9 mouse cellular contexts compared by ENCODE assay signal in the genomic region with DNA sequence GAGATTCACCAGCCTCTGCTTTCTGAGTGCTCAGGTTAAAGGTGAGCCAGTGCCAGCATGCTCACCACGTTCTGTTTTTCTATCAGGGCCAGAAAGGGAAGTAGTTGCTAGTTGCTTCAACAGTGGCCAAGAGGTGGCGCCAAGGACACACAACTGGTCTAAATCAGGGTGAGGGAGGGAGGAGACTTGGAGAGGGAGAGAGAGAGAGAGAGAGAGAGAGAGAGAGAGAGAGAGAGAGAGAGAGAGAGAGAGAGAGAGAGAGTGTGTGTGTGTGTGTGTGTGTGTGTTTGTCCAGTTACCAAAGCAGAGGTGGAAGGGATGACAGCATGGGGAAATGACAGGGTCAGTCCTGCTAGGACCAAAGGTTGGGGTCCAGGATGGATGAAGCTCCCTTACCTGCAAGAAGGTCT. TPM values are rescaled to one million over a fixed set of nuclear protein-coding genes. Genes with fewer than 3 reads are reported as not detected.
DNase-seq lines count a peak whose midpoint lies in the region; ATAC-seq and TF ChIP-seq lines count a peak whose summit lies in the region.
"Had no signal": no experiment of that assay in that cellular context is flagged by ENCODE, and none has a peak within 500 bp of the region (broad histone marks: within the 10 kb centered on the region; RNA-seq: fewer than 3 reads in every experiment).

No protein-coding gene starts in this region.

- DNase-seq in layer of hippocampus, adult 11-12 months (ENCODE audit: low spot score): peak; percentile 68
- no peak for DNase-seq in layer of hippocampus, adult 9-10 months (ENCODE audit: low spot score)
- DNase-seq in G1E (ENCODE audit: low spot score): peak; percentile 79
- DNase-seq in cerebellum, postnatal 25 days: peak; percentile 69 to 85
- DNase-seq in induced T-regulatory cell, adult 2 months (ENCODE audit: low read depth): peak; percentile 64
- DNase-seq in lung, postnatal 14 days: peak; percentile 73

- no peak overlapping the region for H3K27ac ChIP-seq in small intestine, adult 2 months (ENCODE audit: insufficient read depth, low read depth, low read length)
- H3K27ac ChIP-seq: macrophage had no signal

- peaks cover 26% of the 10 kb centered on the region for H3K4me1 ChIP-seq in G1E (ENCODE audit: insufficient read depth, low read depth, low read length)
- no peaks in the 10 kb centered on the region for H3K4me1 ChIP-seq in small intestine, adult 2 months (ENCODE audit: control insufficient read depth, insufficient read depth, insufficient read length, low read length)

- peaks cover 43% of the 10 kb centered on the region for H3K27me3 ChIP-seq in G1E (ENCODE audit: insufficient read depth, low read length)
- no peaks in the 10 kb centered on the region for H3K27me3 ChIP-seq in small intestine, adult 2 months (ENCODE audit: control insufficient read depth, insufficient read depth, low read length)

- 0 out of 2 replicates have a peak, but pooled peaks have one; percentile 55 for ATAC-seq in G1E (ENCODE audit: extremely low read depth, insufficient number of reproducible peaks, low FRiP score, poor library complexity, severe bottlenecking)
- no peak for ATAC-seq in erythroblast, adult 5-6 weeks (replicated peaks; ENCODE audit: low FRiP score, poor library complexity, severe bottlenecking)

- no peaks in the 10 kb centered on the region for H3K9me3 ChIP-seq in G1E (replicated peaks)

- WGBS in small intestine, adult 2 months: 3% methylated on average over 2 of the region's 2 CpGs

- TF ChIP-seq POLR2A in small intestine, adult 2 months (IDR thresholded peaks at IDR 0.05; ENCODE audit: low read depth, low read length): no peak

- H3K4me3 ChIP-seq in G1E (ENCODE audit: low read depth, low read length): no peak overlapping the region
- H3K4me3 ChIP-seq in small intestine, adult 2 months (ENCODE audit: low read depth, low read length): no peak overlapping the region

- no peak for TF ChIP-seq CTCF in G1E (IDR thresholded peaks at IDR 0.05; ENCODE audit: low read depth, low read length)
- TF ChIP-seq CTCF in small intestine, adult 2 months (IDR thresholded peaks at IDR 0.05; ENCODE audit: extremely low read depth, insufficient read length, insufficient replicate concordance, low read depth, low read length): peak; percentile 44; the same call in 1 of the 2 replicates

- H3K36me3 ChIP-seq in G1E (replicated peaks): peaks cover 96% of the 10 kb centered on the region
- H3K36me3 ChIP-seq in small intestine, adult 2 months (ENCODE audit: control insufficient read depth, insufficient read depth, low read length): peaks cover 10% of the 10 kb centered on the region

RNA-seq across cellular contexts. Expression of gene Zfp385a, which starts 7.4 kb away (rescaled TPM):
- total RNA-seq in G1E (2014; fragmentation: Nextera tagmentation) (74.3 and 92.9 TPM in 2 replicates), G1E (2017) (2.0 TPM in 2 replicates)
- polyA plus RNA-seq in G1E (2012): 483 and 546 TPM in 2 replicates
- 6.1 and 7.5 TPM in 2 replicates for polyA plus RNA-seq in small intestine, adult 2 months (2012; rRNA removed)
- 2.9 and 5.6 TPM in 2 replicates for total RNA-seq in erythroblast, adult 5-6 weeks (2015; ENCODE audit: low replicate concordance)
- total RNA-seq in erythroblast, adult 5-6 weeks (2017; ENCODE audit: low replicate concordance): 0.68 and 0.84 TPM in 2 replicates

RNA-seq across cellular contexts. Expression of gene Itga5, which starts 19.3 kb away (rescaled TPM):
- not detected in 2 replicates for total RNA-seq in G1E (2014; fragmentation: Nextera tagmentation)
- 0.11 and 0.17 TPM in 2 replicates for total RNA-seq in G1E (2017)
- 0.62 and 0.75 TPM in 2 replicates for polyA plus RNA-seq in G1E (2012)
- polyA plus RNA-seq in small intestine, adult 2 months (2012; rRNA removed): 8.8 and 9.4 TPM in 2 replicates
- 2.5 and 7.9 TPM in 2 replicates for total RNA-seq in erythroblast, adult 5-6 weeks (2015; ENCODE audit: low replicate concordance)
- 2.4 TPM in 2 replicates for total RNA-seq in erythroblast, adult 5-6 weeks (2017; ENCODE audit: low replicate concordance)

RNA-seq across cellular contexts. Expression of gene Gpr84, which starts 36.9 kb away (rescaled TPM):
- not detected in 2 replicates for total RNA-seq in G1E (2014; fragmentation: Nextera tagmentation)
- not detected in 2 replicates for total RNA-seq in G1E (2017)
- polyA plus RNA-seq in G1E (2012): not detected in 2 replicates
- 0.06 and 0.11 TPM in 2 replicates for polyA plus RNA-seq in small intestine, adult 2 months (2012; rRNA removed)
- total RNA-seq in erythroblast, adult 5-6 weeks (2015; ENCODE audit: low replicate concordance): 0.96 and 2.1 TPM in 2 replicates
- 0.70 and 1.3 TPM in 2 replicates for total RNA-seq in erythroblast, adult 5-6 weeks (2017; ENCODE audit: low replicate concordance)
